Mouse (Mus musculus) layer of hippocampus, postnatal 25 days (tissue): ENCODE measurements around the gene Tenm3. TPM values are rescaled to one million over a fixed set of nuclear protein-coding genes. Genes with fewer than 3 reads are reported as not detected.

Experiments
- DNase-seq, 2 experiments: peaks; one replicate each; pipeline ENCODE4 v3.0.0; 2022; ENCODE audit warnings: mixed read lengths in 2 of 2, low spot score in 1 of 2; ENCODE audit errors: extremely low spot score in 1 of 2
- total RNA-seq, 2 experiments: library from RNA; stranded (reverse); gene quantifications; 2 replicates each; pipeline ENCODE4 v1.2.3; 2021

Gene Tenm3
- total RNA-seq, 2 experiments from 2014 or later, result 72.4 to 80.0 TPM

DNA sequence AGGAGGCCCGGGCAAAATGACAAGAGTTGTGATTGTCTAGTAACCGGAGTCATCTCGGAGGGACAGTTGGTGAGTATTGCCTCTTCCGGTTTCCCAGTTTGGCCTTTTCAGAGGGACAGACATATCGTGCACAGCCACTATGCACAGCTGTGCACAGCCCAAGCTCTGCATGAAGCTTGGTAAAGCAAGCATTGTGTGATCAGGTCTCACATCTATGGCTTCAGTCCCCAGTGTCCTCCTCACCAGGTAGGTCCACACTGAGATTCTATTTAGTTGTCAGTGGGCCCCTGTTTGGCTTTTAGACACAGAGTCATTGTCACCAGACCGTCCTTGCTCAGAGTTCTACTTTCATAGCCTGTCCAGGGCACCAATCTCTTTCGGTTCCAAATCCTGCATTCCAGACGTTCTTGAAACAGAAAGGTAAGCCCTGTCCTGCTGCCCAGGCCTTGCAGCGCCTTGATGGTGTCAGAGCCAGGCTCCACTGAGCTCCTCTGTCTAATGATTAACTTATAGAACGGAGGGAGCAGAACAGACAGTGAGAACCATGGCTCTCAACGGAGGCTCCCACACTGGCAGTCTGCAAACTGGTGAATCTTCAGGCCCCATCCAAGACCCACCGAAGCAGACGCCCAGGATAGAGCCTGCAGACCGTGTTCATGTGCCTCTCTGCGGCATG lies 240.4 kb downstream of the Tenm3 start:
- no peak for DNase-seq

DNA sequence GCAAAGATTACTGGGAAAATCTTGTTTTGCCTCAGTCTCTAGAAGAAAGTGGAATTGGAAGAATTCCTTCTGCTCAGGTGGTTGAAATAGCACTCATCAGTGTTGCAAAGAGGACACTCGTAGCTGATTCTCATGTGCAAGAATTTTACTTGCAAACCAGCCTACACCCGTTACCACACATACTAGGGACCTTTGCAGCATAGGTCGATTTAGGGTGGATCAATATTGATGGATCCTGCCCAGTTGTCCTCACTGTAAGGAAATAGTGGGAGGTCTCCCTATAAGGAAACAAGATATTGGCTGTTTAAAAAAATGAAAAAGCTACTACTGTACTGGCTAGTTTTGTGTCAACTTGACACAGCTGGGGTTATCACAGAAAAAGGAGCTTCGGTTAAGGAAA lies 242.1 kb downstream of the Tenm3 start:
- DNase-seq, result no peak

DNA sequence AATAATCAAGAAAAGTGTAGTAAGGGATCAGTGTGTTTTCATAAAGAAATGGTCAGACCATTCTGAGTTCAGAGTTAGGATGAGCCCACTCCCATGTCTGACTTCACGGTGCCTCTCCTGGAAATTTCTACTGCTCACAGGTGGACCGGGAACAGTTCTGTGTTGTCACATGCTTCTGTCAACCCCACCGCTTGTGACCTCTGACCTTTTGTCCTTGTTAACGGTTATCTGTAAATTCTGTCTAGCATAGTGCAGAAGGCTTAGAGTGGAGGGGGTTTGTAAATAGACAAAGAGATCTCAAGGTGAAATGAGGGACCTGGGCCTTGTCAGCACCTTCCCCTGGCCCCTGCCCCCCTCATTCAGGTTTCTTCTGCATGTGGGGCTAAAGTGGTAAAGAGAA lies 244.7 kb downstream of the Tenm3 start:
- no peak for DNase-seq

DNA sequence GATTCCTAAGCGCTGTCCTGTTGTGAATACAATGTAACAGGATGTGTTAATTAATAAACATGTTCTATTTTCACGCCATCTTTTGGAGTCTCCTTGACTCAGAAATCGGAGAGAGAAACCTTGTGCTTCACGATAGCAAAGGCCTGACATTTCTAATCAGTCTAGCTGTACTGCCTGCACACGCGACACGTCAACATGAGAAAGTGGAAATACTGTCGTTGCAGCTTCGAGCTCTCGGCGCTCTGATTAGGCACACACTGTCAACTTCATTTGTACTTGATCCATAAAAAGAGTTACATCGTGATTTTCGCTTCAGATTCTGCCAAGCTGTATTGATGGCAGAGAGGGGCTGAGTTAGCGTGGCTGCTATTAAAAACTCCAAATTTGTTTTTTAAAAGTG lies 247.4 kb downstream of the Tenm3 start:
- no peak for DNase-seq

DNA sequence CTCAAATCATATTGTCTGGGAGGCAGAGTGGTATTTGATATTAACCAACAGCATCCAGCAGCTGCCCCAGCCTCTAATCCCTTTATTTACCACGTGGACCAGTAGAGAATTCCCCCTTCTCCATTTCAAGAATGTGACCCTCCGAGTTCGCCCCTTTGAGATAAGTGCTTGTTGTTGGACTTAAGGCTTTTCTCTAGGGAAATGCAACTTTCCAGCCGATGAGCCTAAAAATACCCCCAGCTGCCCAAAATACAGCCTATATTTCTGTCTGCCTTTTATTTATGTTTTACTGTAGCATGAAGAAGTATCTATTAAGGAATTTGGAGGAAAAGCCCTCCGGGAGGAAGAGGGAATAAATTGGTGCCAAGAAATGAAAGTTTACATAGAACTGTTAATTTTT lies 251.9 kb downstream of the Tenm3 start:
- DNase-seq, result no peak

DNA sequence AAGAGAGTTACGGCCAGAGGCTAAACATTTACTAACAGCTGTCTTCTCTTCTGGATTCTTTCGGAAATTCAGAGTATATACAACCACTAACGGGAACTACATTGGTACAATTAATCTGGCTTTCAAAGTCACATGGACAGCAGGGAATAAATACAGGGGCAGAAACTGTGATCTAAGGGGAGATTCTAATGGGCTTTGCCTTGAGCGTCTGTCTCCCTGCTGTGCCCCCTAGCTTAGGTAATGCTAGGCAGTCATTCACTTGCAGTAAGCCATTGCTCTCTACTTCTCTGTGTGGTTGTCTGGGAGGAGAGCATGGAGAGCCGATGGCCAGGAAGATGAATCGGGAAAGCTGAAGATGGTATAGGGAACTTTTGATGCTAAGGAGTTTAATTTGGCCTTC lies 264.0 kb downstream of the Tenm3 start:
- no peak for DNase-seq

DNA sequence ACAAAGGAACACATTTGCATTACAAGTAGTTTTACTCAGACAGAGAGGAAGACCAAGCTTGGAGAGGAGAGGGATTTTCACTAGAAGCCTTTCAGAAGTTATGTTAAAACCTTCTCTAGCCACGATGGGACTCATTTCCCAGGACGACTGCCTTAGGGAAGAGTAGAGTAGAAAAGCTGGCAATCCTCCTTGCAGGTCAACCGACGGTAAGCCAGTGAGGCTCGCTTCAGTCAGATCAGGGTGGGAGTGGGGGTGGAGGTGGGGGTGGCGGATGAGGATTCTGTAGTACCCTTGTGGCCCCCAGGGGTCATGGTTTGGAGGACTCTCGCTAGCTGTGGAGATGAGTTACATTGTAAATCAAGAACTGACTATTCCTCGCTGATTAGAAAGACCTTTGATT lies 264.6 kb downstream of the Tenm3 start:
- no peak for DNase-seq

DNA sequence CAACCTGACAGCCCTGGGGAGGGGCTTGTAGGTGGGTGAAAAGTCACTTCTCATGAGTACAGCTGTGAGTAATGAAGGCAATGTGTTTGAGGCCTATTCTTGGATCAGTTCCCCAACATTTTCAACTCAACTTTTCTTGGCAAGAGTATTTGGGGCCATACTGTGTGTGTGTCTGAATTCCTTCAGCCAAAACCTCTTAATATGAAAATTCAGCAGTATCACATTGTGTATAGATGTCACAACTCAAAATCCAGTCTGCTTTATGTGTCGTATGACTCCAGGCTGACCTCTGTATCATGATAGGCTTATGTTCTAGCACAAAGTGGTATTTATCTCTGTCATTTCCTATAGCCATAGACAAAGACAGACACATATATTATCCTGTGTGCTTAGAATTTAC lies 270.8 kb downstream of the Tenm3 start:
- DNase-seq, result no peak

DNA sequence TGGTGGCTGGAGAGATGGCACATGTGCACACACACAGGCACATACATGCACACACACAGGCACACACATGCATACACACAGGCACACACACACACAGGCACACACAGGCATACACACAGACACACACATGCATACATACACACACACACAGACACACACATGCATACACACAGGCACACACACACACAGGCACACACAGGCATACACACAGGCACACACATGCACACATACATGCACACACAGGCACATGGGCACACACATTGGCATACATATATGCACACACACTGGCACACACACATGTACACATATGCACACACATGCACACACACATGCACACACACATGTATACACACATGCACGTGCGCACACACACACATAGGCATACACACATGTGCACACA lies 271.4 kb downstream of the Tenm3 start:
- DNase-seq, result no peak

DNA sequence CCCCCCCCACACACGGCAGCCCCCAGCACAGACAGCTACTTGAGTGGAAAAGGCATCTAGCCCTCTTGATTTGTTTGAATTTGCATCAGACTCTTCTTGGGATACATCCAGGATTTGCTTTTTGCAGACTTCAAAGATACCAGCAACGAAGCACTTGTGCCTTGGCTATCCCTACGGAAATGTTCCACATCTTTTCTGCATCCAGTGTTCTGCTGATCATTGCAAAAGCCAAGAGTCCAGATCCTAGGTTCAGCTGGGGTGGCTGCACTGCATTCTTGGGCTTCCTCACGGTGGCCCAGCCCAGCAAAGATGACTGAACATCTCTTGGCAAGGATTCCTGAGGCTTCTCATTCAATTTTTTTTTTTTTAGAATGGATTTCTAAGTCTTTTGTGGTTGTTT lies 275.1 kb downstream of the Tenm3 start:
- DNase-seq, result no peak

DNA sequence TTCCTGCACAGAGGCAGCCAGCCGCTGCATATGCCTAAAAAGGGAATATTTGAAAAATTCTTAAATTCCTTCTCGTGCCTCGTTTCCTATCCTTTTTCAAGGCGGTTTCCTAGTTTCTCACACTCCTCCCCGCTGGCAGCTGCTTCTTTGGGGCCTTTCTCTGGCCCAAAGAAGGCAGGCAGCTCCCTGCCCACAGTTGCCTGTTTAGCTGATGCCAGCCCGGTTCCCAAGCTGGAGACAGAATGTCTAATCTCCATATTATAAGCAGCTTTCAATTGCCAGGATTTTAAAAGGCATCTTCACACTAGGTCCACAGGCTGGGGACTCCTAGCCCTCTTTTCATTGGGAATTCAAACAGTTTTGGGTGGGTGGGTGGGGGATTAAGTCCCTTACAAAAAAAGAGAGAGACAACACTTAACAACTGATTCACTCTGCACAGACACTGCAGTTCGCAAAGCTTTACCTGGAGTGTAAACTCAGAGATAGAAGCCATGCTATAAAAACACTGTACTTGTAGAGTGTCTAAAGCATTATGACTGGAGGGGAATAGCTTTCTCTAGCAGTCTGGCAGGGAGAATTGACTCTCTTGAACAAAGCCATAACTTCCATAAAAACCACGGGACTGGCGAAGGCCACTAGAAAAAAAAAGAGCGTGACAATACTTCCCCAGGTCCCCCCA lies 275.7 kb downstream of the Tenm3 start:
- DNase-seq, result no peak

DNA sequence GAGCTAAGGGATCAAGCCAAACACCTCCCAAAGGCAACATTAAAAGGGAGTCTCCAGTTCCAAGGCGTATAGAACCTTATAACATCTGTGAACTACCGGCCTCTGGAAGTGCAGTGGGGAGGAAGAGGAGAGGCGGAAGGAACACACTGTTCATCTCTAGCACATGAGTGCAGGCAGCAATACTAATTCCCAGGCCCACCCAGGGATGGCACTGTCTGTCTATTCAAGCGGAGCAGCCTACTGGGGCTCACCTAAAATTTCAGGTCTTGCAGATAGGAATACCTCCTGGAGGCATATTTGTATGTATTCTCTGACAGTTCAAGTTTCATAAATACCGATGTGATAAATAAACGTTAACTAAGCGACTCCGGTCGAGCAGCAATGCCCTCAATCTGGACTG lies 283.5 kb downstream of the Tenm3 start:
- no peak for DNase-seq

DNA sequence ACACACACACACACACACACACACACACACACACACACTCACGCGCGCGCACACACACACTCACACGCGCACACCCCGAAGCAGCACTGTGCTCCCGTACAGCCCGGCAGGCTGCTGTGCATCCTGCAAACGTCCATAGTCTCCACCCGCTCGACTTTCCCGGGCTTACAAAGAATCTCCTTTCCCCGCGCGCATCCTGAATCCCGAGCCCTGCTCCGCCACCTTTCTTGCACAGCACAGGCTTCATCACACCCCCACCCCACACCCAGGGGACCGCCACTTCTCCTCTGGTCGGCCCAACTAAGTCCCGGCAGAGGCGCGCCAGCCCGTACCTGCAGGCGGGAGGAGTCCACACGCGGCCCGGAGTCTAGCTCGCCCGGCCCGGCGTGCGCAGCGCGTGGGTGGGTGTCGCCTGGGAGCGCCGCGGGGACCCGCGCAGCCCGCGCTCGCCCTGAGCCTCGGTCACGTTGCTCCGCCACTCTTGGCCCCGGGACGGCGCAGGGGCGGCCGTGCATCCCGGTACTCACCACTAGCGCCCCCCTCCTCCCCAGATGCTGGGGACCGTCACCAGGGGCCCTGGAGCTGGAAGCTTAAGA lies 288.1 kb downstream of the Tenm3 start:
- DNase-seq, result peak; percentile 44 to 60

DNA sequence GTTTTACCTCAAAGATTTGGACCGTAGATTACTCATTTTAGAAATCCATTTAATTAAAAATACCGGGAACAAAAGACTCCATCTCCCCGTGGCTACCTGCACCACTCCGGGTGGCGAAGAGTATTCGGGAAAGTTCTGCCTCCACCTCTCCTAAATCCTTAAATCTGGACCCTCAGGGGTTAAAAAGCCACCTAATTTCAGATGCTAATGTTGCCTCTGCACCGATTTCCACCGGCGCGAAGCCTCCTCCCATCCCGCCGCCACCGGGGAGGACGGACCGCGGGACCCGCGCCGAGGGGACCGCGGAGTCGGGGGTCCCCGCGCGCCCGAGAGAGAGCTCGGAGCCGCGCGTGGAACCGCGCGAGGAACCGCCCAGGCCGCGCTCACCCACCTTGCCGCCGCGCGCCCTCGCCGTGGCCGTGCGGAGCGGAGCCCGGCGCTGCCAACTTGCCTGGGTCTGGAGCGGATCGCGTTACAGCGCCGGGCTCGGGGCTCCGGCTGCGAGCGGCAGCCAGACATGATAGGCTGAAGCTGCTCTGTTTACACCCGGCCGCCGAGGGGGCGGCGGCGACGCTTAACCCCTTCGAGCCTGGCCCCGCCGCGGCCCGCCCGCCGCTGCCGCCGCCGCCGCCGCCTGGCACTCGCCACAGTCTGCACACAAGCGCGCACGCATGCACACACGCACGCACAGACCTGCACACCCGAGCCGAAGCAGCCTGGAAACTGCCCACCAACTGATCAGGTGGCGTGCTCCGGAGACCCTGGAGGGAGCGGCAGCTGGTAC lies 288.8 kb downstream of the Tenm3 start:
- peak in 1 of 2 experiments; percentile 57 for DNase-seq

DNA sequence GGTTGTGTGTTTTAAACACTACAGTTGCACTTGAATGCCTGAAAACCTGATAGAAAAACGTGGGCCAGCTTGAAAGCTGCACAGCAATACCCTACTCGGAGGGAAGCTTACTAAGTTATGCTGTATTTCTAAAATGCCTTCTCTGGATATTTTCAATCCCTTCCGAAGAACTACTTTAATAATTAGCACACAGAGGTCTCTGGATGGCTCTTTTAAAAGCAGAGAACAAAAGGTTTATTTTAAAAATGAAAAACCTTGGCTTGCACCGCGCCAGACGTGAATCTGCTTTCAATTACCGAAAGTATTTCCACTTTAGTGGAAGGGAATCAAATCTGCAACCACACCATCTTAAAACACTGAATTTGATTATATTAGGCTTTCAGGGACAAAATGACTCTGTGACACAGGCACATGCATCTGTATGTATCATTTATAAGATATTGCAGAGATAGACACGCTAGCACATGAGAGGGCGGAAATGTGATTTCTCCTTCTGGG lies 289.9 kb downstream of the Tenm3 start:
- DNase-seq, result no peak

DNA sequence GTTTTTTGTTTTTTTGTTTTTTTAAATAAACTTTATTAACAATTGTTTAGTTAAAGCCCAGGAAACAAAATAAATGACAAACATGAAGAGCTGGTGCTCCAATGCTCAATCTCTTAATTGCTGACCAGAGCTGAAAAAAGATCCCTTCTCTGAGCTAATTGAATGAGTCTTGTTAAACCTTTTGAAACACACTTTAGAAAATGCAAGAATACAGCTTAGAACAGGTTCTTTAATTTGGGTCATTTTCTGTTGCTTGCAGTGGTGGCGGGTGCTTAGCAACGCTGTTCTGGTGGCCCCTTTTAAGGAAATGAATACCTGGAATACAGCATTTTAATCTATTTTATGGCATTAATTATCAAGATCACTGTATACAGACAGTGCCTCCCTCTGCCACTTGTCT lies 291.4 kb downstream of the Tenm3 start:
- no peak for DNase-seq

DNA sequence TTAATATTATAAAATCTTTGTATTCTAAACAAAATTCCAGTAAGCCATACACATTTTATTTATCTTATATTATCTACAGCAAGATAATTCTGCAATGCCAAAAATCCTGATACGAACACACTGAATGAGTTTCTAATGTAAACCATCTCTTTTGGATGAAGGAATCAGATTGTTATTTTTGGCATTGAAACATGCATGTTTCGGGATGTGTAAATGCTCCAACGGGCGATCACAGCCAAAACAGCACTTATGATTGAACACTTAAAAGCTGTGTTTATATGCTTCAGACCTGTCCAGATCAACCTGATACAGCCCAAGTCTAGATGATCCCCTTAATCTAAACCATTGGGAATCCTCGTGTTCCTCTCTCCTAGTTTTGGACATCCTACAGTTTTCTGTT lies 292.4 kb downstream of the Tenm3 start:
- DNase-seq, result no peak

DNA sequence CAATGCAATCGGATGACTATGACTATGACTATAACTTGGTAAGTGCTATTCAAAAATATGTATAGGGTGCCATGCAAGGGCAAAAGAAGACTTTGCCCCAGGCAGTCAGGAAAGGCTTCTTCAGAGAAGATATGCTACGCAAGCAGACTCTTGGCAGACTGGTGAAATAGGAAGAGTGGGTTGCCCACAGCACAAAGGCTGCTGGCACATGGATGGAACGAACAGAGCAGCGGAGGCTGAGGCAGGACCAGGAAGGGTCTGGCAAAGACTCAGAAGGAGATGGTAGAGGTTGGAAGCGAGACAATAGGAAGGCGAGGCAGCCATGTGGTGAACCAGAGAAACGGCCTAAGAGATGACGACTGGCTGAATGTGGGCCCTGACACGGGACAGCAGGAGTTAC lies 294.8 kb downstream of the Tenm3 start:
- no peak for DNase-seq

DNA sequence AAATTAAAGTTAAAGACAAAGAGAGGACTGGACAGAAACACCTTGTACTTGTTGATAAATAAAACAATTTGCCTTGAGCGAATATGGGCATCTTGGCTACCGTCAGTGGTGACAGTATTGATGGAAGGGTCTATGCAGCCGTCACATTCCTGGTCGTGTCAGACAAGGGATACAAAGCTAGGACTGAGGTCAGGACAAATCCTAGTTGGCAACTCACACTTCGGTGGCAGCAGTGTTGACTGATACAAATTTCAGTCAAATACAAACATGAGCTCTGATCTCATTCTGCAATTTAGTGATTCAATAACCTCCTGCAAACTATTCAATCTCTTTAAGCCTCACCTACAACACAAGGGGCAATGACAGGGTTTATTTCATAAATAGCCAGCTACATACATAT lies 298.1 kb downstream of the Tenm3 start:
- DNase-seq, result no peak

DNA sequence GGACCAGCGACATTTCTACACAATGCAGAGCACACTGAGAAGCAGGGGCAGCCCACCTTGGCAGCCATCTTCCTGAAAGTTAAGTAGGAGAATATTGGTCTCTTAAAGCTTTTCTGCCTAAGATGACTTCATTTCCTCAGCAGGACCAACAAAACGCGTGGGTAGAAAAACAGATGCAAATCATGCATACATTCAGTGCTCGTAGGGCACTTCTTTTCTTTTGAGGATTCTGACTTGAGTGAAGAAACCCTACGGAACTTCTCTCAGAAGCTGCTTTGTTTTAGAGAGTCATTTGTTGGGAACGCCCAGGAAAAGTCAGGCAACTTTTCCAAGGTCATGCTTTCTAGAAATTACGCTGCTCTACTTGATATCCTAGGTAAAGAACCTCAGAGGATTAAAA lies 298.9 kb downstream of the Tenm3 start:
- DNase-seq, result no peak

DNA sequence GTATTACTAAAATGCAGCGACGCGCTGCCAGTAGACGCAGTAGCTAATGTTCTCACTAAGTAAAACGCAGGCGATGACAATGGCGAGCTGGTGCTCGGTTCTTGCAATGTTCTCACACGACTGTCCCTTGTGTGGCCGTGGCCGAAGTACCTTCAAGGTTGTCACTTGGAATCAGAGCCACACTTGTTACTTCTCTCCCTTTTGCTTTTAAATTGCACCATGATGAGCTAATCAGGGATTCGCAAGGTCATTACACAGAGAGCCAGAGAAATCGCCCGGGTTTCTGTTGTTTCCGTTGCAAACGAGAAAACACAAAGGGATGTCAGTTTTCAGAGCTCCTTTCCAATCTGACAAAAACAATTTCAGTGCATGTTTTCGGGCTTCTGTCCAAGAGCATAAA lies 301.6 kb downstream of the Tenm3 start:
- no peak for DNase-seq
